Mouse (Mus musculus) adrenal gland, postnatal 10 days (tissue): Measurements from ENCODE around the gene Gucy1b2. TPM values are rescaled to one million over a fixed set of nuclear protein-coding genes. Genes with fewer than 3 reads are reported as not detected.

Source experiments
- DNase-seq: peaks from one replicate; pipeline ENCODE4 v3.0.0; 2021; ENCODE audit warnings: mixed read lengths
- total RNA-seq, 2 experiments: library from RNA; stranded (reverse); gene quantifications; 2 replicates each; pipeline ENCODE4 v1.2.3; 2021

The Gucy1b2 gene
- total RNA-seq, 2 experiments from 2014 or later, result 0.82 to 0.84 TPM

- DNase-seq, result no peak
Measured at GRCm38 (mm10) chr14:62443840-62444430, 12.2 kb downstream of the Gucy1b2 start.

- DNase-seq, result no peak
Measured at GRCm38 (mm10) chr14:62442971-62443370, 13.1 kb downstream of the Gucy1b2 start.

- DNase-seq, result no peak
Measured at GRCm38 (mm10) chr14:62440036-62440435, 16.1 kb downstream of the Gucy1b2 start.

- no peak for DNase-seq
Measured at GRCm38 (mm10) chr14:62438236-62438635, 17.9 kb downstream of the Gucy1b2 start.

- DNase-seq, result no peak
Measured at GRCm38 (mm10) chr14:62437806-62438205, 18.3 kb downstream of the Gucy1b2 start.

- no peak for DNase-seq
Measured at GRCm38 (mm10) chr14:62425277-62425691, 30.8 kb downstream of the Gucy1b2 start.

- no peak for DNase-seq
Measured at GRCm38 (mm10) chr14:62422265-62422664, 33.8 kb downstream of the Gucy1b2 start.

GRCm38 (mm10) chr14:62417501-62417900 is 38.6 kb downstream of the Gucy1b2 start:
- no peak for DNase-seq

GRCm38 (mm10) chr14:62416742-62417134 is 39.4 kb downstream of the Gucy1b2 start:
- peak; percentile 28 for DNase-seq

GRCm38 (mm10) chr14:62416007-62416741 is 39.9 kb downstream of the Gucy1b2 start:
- no peak for DNase-seq

GRCm38 (mm10) chr14:62395346-62395745 is 60.7 kb downstream of the Gucy1b2 start:
- DNase-seq, result peak; percentile 38

- no peak for DNase-seq
Measured at GRCm38 (mm10) chr14:62392754-62393153, 63.3 kb downstream of the Gucy1b2 start.

- peak; percentile 26 for DNase-seq
Measured at GRCm38 (mm10) chr14:62389729-62390536, 66.2 kb downstream of the Gucy1b2 start.

- DNase-seq, result no peak
Measured at GRCm38 (mm10) chr14:62389064-62389728, 66.9 kb downstream of the Gucy1b2 start.

GRCm38 (mm10) chr14:62383786-62384299 is 72.2 kb downstream of the Gucy1b2 start:
- no peak for DNase-seq

GRCm38 (mm10) chr14:62383109-62383508 is 73.0 kb downstream of the Gucy1b2 start:
- no peak for DNase-seq

- no peak for DNase-seq
Measured at GRCm38 (mm10) chr14:62380606-62381005, 75.5 kb downstream of the Gucy1b2 start.

- DNase-seq, result no peak
Measured at GRCm38 (mm10) chr14:62379391-62379790, 76.7 kb downstream of the Gucy1b2 start.

GRCm38 (mm10) chr14:62376115-62376514 is 80.0 kb downstream of the Gucy1b2 start:
- no peak for DNase-seq

GRCm38 (mm10) chr14:62375694-62376093 is 80.4 kb downstream of the Gucy1b2 start:
- peak; percentile 34 for DNase-seq

- DNase-seq, result no peak
Measured at GRCm38 (mm10) chr14:62374001-62374400, 82.1 kb downstream of the Gucy1b2 start.

- peak; percentile 67 for DNase-seq
Measured at GRCm38 (mm10) chr14:62370819-62371218, 85.3 kb downstream of the Gucy1b2 start.
